Mouse (Mus musculus): ENCODE measurements around the gene Gm17349.
"Not testable (repeated sequence)": the region's sequence is repeated elsewhere in the genome, so short reads cannot be mapped to it uniquely, and the experiment has no call there.

DNA sequence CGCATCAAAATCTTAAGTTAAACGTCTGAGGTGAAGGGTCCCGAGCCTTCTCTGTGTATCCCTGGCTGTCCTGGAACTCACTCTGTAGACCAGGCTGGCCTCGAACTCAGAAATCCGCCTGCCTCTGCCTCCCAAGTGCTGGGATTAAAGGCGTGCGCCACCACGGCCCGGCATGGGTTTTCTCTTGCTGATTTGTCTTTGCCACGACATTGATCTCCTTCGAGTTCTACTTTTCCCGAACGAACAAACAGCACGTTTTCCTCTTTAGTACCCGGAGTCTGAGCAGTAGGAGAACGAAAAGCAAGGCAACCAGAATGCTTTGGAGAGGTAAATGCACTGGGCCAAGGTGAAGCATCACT is 3.7 kb downstream of the Gm17349 start:
- TF ChIP-seq CTCF (IDR thresholded peaks at IDR 0.05; ENCODE audit: low read depth, low read length); POLR2A (IDR thresholded peaks at IDR 0.05; ENCODE audit: extremely low read depth, insufficient read depth, low read length): not testable (repeated sequence)

All from liver, adult 2 months (tissue).